Mouse (Mus musculus) liver, adult 2 months (tissue): ENCODE measurements around the gene Syt2.

Experiments
- CTCF ChIP-seq: fragments of 200-500 bp; IDR thresholded peaks from 2 replicates; pipeline ENCODE4 v1.5.1; 2011; ENCODE audit warnings: low read depth, low read length, control low read depth
- POLR2A ChIP-seq: fragments of 200-500 bp; IDR thresholded peaks from 2 replicates; pipeline ENCODE4 v1.6.1; 2011; ENCODE audit warnings: low read length, control low read depth; ENCODE audit not compliant: insufficient read depth; ENCODE audit errors: extremely low read depth

DNA sequence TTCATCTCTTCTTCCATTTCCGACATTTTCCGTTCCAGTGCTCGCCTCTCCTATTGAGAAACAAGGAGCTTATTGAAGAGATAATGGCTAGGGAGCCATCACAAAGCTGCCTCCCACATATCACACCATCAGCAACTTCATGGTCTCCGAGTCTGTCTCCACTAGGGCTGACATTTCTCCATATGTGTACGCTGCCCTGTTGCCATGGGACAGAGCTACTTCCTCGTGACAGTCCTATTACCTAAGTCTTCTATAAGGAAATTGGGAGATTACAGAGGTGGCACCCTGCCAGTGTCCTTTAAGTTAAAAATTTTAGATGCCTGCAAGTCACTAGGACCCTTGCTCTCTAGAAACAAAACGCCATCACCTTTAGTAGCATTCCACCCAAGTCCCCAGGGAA is 125.5 kb downstream of the Syt2 start:
- TF ChIP-seq CTCF (no peak), POLR2A (no peak)
